Mouse (Mus musculus) A20 (cell line): ENCODE results near the gene Cnih2.
A peak's percentile ranks its signal among the peaks of the same experiment; 100 is the strongest.
"Not testable (repeated sequence)": the region's sequence is repeated elsewhere in the genome, so short reads cannot be mapped to it uniquely, and the experiment has no call there.

Experiments used
- DNase-seq: peaks from one replicate; pipeline ENCODE4 v3.0.0-alpha.2; 2011; ENCODE audit warnings: low read depth, low spot score

The Cnih2 gene

GRCm38 (mm10) chr19:5094243-5094632 lies 4.1 kb downstream of the Cnih2 start:
- peak; percentile 83 for DNase-seq

GRCm38 (mm10) chr19:5093481-5094242 lies 4.7 kb downstream of the Cnih2 start:
- DNase-seq, result no peak

- DNase-seq, result no peak
These were observed 6.2 kb downstream of the Cnih2 start for GRCm38 (mm10) chr19:5092083-5092482.

- DNase-seq, result no peak
These were observed 9.0 kb downstream of the Cnih2 start for GRCm38 (mm10) chr19:5089324-5089723.

- DNase-seq, result peak; percentile 98
These were observed 10.2 kb downstream of the Cnih2 start, which contains the start of gene Yif1a for GRCm38 (mm10) chr19:5087884-5088728. Yif1a (plus strand) TSS chr19:5088538.

- DNase-seq, result not testable (repeated sequence)
These were observed 11.8 kb downstream of the Cnih2 start for GRCm38 (mm10) chr19:5086533-5086932.

- no peak for DNase-seq
These were observed 13.0 kb downstream of the Cnih2 start, which contains the start of gene Tmem151a for GRCm38 (mm10) chr19:5085145-5085863. Tmem151a (minus strand) TSS chr19:5085531.

- no peak for DNase-seq
These were observed 13.5 kb downstream of the Cnih2 start for GRCm38 (mm10) chr19:5084834-5085144.

- no peak for DNase-seq
These were observed 14.1 kb downstream of the Cnih2 start for GRCm38 (mm10) chr19:5083961-5084833.

GRCm38 (mm10) chr19:5082596-5082995 lies 15.7 kb downstream of the Cnih2 start:
- DNase-seq, result no peak

- no peak for DNase-seq
These were observed 16.3 kb downstream of the Cnih2 start for GRCm38 (mm10) chr19:5082005-5082404.

- DNase-seq, result no peak
These were observed 19.0 kb downstream of the Cnih2 start for GRCm38 (mm10) chr19:5079279-5079678.

- DNase-seq, result no peak
These were observed 24.8 kb downstream of the Cnih2 start for GRCm38 (mm10) chr19:5073518-5073917.

GRCm38 (mm10) chr19:5073028-5073427 lies 25.3 kb downstream of the Cnih2 start:
- peak; percentile 68 for DNase-seq

- DNase-seq, result peak; percentile 72
These were observed 25.8 kb downstream of the Cnih2 start for GRCm38 (mm10) chr19:5072389-5073019.

GRCm38 (mm10) chr19:5071545-5072369 lies 26.6 kb downstream of the Cnih2 start:
- DNase-seq, result peak; percentile 93

- DNase-seq, result no peak
These were observed 27.2 kb downstream of the Cnih2 start for GRCm38 (mm10) chr19:5071077-5071476.

GRCm38 (mm10) chr19:5069978-5070377 lies 28.3 kb downstream of the Cnih2 start:
- DNase-seq, result no peak

GRCm38 (mm10) chr19:5069486-5069885 lies 28.8 kb downstream of the Cnih2 start:
- no peak for DNase-seq
